Mouse (Mus musculus) erythroid progenitor cell, adult 5-6 weeks (primary cell): Measurements from ENCODE around the gene Gm17581. TPM values are rescaled to one million over a fixed set of nuclear protein-coding genes. Genes with fewer than 3 reads are reported as not detected.

ENCODE experiments used
- ATAC-seq: replicated peaks from 2 replicates; pipeline ENCODE4 v1.8.0; 2016; ENCODE audit warnings: moderate number of reproducible peaks, mild to moderate bottlenecking, moderate TSS enrichment, inconsistent platforms; ENCODE audit not compliant: poor library complexity, low FRiP score, severe bottlenecking
- total RNA-seq, 2 experiments: library from RNA; stranded (forward) in 1 of 2; stranded (reverse) in 1 of 2; fragments of 150-400 nt in 1 of 2; fragments of 186-747, 209-891 nt in 1 of 2; gene quantifications; 2 replicates each; pipeline versions ENCODE4 v1.2.3 to v1.2.4; 2015 to 2017; ENCODE audit warnings: low replicate concordance in 2 of 2

Gm17581 gene
- total RNA-seq, 2 experiments from 2014 or later = not detected

GRCm38 (mm10) chr2:155695316-155695715, 40.4 kb downstream of the Gm17581 start:
- ATAC-seq = no peak

DNA sequence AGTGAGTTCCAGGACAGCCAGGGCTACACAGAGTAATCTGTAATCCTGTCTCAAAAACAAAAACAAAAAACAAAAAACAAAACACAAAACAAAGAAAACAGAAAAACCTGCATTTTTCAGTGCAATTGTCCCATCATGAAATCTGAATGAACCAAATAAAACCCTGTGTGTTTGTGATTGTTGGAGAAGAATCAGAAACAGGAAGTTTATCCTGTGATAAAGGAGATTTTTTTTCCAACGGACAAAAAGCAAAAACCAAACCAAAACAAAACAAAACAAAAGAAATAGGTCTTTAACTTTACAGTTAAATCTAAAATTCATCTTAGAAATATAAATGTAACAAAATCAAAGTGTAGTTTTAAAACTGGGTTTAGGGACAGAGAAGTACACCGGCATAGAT, 41.1 kb downstream of the Gm17581 start:
- ATAC-seq = no peak

GRCm38 (mm10) chr2:155693136-155693535, 42.5 kb downstream of the Gm17581 start:
- no peak for ATAC-seq

DNA sequence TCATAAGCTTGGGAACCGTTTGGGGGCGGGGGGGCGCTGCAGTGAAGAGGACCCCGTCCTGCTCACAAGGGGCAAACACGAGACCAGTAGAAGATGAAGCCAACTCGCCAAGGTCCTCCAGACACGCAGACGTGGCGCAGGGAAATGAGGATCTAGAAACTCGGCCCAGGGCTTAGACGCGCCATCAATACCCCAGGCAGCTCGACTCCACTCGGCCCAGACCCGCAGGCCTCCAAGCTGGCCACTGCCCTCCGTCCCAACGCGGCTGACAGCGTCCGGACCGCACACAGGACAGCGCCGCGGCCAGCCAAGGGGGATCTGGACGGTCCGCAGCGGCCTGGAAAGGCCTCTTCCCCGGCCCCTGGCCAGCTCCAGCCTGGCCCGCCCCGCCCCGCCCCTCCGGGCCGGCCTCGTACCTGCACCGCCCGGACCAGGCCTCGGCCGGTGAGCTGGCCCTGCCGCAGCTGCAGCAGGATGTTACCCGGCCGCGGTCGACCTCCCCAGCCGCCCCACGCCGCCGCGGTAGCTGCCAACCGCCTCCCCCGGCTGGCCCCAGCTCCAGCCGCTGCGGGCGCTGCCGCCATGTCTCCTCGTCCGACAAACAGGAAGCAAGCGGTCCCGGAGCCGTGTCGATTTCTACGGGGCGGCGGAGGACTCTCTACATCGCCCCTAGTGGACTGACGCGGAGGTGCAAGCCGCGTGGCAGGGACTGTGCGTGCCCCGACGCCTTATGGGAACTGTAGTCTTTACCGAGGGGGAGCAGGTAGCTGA, 43.8 kb downstream of the Gm17581 start, which contains the start of gene Trpc4ap:
TSS of gene Trpc4ap (minus strand) at position 662 of the 771 bp plus-strand sequence.
- ATAC-seq = peak; percentile 96

DNA sequence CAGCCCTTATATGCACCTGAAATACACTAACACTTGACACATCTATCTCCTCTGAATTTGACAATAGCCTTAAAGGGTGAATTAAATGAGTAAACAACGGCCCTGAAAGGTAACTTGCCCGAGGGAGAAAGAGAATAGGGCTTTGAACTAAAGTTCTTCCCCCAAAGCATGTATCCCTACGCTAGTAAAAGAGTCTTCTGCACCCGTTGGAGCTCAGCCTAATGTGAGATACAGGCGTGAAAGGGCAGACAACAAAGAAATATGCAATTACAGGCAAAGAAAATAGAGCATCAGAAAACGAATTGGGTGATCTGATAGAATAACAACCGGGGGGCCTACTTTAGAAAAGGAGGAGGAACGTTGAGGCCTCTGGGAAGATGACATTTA, 44.3 kb downstream of the Gm17581 start:
- no peak for ATAC-seq

DNA sequence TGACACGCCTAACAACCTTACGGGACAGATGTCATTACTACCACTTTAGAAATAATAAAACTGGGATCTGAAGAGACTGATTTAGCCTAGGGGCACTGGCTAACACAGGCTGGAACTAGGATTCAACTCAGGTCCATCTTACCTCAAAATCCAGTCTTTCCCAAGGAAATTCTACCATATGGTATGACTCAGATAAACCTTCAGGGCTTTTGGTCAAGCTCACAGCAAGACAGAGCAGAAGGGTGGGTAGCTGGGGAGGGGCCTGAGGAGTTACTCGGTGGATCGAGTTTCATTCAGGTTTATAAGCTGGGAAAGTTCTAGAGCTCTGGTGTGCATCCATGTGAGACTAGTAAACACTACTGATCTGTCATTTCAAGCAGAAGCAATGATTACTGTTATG, 46.5 kb downstream of the Gm17581 start:
- ATAC-seq = no peak

DNA sequence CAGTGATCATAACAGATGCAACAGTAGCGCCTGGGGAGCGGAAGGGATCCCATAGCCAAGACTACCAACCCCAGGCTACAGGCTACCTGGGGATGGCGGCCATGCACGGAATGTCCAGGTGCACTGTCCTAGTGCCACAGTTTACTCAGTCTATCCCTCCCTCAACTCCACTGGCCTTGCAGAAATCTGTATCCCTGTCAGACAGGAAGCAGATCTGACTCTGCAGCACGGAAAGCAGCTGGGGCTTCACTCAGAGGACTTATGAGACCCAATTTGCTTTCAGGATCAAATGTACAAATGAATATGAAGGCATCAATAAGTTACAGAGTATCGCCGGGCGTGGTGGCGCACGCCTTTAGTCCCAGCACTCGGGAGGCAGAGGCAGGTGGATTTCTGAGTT, 47.9 kb downstream of the Gm17581 start:
- ATAC-seq = no peak

GRCm38 (mm10) chr2:155686572-155686971, 49.1 kb downstream of the Gm17581 start:
- no peak for ATAC-seq

Other genes starting within 250 kb of the Gm17581 start
- 3.2 and 6.3 TPM in 2 replicates for gene Acss2, start 217.9 kb downstream of the Gm17581 start, total RNA-seq (2015; ENCODE audit: low replicate concordance)
- 7.7 and 9.2 TPM in 2 replicates for gene Acss2, start 217.9 kb downstream of the Gm17581 start, total RNA-seq (2017; ENCODE audit: low replicate concordance)
- gene Ggt7, start 217.6 kb downstream of the Gm17581 start, total RNA-seq (2015; ENCODE audit: low replicate concordance) = not detected in 2 replicates
- not detected in 2 replicates for gene Ggt7, start 217.6 kb downstream of the Gm17581 start, total RNA-seq (2017; ENCODE audit: low replicate concordance)
- 2.9 and 7.1 TPM in 2 replicates for gene Gss, start 143.1 kb downstream of the Gm17581 start, total RNA-seq (2015; ENCODE audit: low replicate concordance)
- gene Gss, start 143.1 kb downstream of the Gm17581 start, total RNA-seq (2017; ENCODE audit: low replicate concordance) = 5.6 and 9.6 TPM in 2 replicates
- gene Myh7b, start 124.7 kb downstream of the Gm17581 start, total RNA-seq (2015; ENCODE audit: low replicate concordance) = not detected in 2 replicates
- not detected in 2 replicates for gene Myh7b, start 124.7 kb downstream of the Gm17581 start, total RNA-seq (2017; ENCODE audit: low replicate concordance)
- 35.6 and 35.7 TPM in 2 replicates for gene Trpc4ap, start 43.5 kb downstream of the Gm17581 start, total RNA-seq (2015; ENCODE audit: low replicate concordance)
- gene Trpc4ap, start 43.5 kb downstream of the Gm17581 start, total RNA-seq (2017; ENCODE audit: low replicate concordance) = 19.7 and 49.9 TPM in 2 replicates
- 11.3 and 12.3 TPM in 2 replicates for gene Edem2, start 6.4 kb downstream of the Gm17581 start, total RNA-seq (2015; ENCODE audit: low replicate concordance)
- 6.2 and 6.7 TPM in 2 replicates for gene Edem2, start 6.4 kb downstream of the Gm17581 start, total RNA-seq (2017; ENCODE audit: low replicate concordance)
- not detected in 2 replicates for gene Procr, start 15.3 kb upstream of the Gm17581 start, total RNA-seq (2015; ENCODE audit: low replicate concordance)
- gene Procr, start 15.3 kb upstream of the Gm17581 start, total RNA-seq (2017; ENCODE audit: low replicate concordance) = not detected in 2 replicates
- gene Mmp24, start 39.5 kb upstream of the Gm17581 start, total RNA-seq (2015; ENCODE audit: low replicate concordance) = not detected in 2 replicates
- gene Mmp24, start 39.5 kb upstream of the Gm17581 start, total RNA-seq (2017; ENCODE audit: low replicate concordance) = not detected in 2 replicates
- not detected in 2 replicates for gene BC029722, start 83.6 kb upstream of the Gm17581 start, total RNA-seq (2015; ENCODE audit: low replicate concordance)
- gene BC029722, start 83.6 kb upstream of the Gm17581 start, total RNA-seq (2017; ENCODE audit: low replicate concordance) = 0.77 and 1.6 TPM in 2 replicates
- gene Eif6, start 91.1 kb upstream of the Gm17581 start, total RNA-seq (2015; ENCODE audit: low replicate concordance) = 68.1 and 91.0 TPM in 2 replicates
- 11.6 and 28.1 TPM in 2 replicates for gene Eif6, start 91.1 kb upstream of the Gm17581 start, total RNA-seq (2017; ENCODE audit: low replicate concordance)
- not detected in 2 replicates for gene Fam83c, start 99.0 kb upstream of the Gm17581 start, total RNA-seq (2015; ENCODE audit: low replicate concordance)
- not detected in 2 replicates for gene Fam83c, start 99.0 kb upstream of the Gm17581 start, total RNA-seq (2017; ENCODE audit: low replicate concordance)
- gene Uqcc1, start 194.4 kb upstream of the Gm17581 start, total RNA-seq (2015; ENCODE audit: low replicate concordance) = 1.7 and 7.6 TPM in 2 replicates
- gene Uqcc1, start 194.4 kb upstream of the Gm17581 start, total RNA-seq (2017; ENCODE audit: low replicate concordance) = 2.3 and 2.6 TPM in 2 replicates
- not detected in 2 replicates for gene Gm15557, start 204.9 kb upstream of the Gm17581 start, total RNA-seq (2015; ENCODE audit: low replicate concordance)
- gene Gm15557, start 204.9 kb upstream of the Gm17581 start, total RNA-seq (2017; ENCODE audit: low replicate concordance) = not detected in 2 replicates
- gene Gdf5, start 209.5 kb upstream of the Gm17581 start, total RNA-seq (2015; ENCODE audit: low replicate concordance) = not detected in 2 replicates
- gene Gdf5, start 209.5 kb upstream of the Gm17581 start, total RNA-seq (2017; ENCODE audit: low replicate concordance) = not detected in 2 replicates
- 4.2 and 32.4 TPM in 2 replicates for gene Cep250, start 220.6 kb upstream of the Gm17581 start, total RNA-seq (2015; ENCODE audit: low replicate concordance)
- gene Cep250, start 220.6 kb upstream of the Gm17581 start, total RNA-seq (2017; ENCODE audit: low replicate concordance) = 18.5 and 19.2 TPM in 2 replicates